Mouse (Mus musculus): Measurements from ENCODE around the gene Phf5a. TPM values are rescaled to one million over a fixed set of nuclear protein-coding genes. Genes with fewer than 3 reads are reported as not detected.

The Phf5a gene
- total RNA-seq (2023) = 10 to 100 TPM; 41.4 to 47.2 TPM

DNA sequence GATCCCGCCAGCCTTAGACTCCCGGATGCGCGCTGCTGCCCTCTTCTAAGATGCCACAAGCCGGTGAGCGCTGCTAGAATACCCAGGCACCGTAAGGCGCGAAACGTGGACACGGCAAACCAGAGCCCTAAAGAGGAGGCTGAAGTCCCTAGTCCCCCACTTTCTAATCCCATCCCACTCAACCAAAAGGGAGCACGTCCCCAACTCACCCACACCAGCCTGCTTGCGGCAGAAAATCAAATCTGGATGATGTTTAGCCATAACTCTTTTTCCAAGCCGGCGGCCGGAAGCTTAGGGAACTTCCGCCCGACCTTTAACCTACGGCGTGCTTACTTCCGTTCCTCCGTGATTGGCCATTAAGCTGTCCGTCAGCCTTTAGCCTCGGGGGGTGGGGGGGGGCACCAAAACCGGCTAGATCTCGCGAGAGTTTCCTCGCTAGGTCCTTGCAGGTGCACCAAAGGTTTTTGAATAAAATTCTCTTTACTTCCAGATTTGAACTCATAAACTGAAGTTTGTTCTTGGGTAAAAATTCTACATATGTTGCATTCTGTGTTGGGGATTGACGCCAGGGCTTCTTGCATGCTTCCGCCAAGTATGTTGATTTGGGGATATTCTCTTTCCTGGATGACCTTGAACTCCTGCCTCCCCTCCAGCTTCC is at the start of gene Phf5a:
TSS of gene Phf5a (minus strand) at position 308 of the 658 bp plus-strand sequence.

DNA sequence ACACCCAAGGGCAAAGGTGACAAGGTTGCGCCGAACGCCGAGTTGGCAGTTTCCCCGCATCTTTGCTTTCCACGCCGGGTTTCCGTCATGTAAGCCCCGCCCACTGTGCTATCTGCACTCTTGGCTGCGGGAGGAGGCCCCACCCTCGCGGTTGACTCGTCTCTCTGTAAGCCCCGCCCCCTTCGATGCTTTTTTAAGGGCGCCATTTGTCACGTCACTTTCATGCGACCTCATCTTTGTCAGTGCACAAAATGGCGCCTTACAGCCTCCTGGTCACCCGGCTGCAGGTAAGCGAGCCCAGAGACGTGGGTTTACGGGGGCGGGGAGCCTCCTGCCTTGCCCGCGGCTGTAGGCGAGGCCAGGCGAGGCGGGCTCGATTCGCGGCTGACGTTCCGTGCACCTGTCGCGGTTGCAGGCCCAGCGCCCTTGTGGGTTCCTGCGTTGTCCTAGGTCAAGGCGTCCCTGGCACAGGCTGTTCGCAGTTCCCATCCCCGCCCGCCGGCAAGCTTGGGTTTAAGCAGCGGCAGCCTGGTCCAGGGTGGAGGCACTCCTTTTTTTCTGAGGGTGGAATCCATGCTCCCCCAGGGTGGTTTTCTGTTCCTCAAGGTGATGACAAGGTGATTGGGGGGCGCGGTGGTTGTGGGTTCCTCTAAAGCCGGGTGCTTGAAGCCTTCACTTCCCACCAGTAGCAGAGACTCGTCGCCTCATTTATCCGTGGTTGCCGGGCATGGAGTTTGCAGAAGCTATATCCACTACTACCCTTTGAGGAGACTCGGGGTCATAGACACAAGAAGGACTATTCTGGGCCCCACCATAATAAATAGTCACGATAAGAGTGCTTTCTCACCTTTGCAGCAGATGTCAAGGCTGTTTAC is 788 bp upstream of the Phf5a start, which contains the start of gene Aco2:
TSS of gene Aco2 (plus strand) at position 48 of the 875 bp plus-strand sequence.

DNA sequence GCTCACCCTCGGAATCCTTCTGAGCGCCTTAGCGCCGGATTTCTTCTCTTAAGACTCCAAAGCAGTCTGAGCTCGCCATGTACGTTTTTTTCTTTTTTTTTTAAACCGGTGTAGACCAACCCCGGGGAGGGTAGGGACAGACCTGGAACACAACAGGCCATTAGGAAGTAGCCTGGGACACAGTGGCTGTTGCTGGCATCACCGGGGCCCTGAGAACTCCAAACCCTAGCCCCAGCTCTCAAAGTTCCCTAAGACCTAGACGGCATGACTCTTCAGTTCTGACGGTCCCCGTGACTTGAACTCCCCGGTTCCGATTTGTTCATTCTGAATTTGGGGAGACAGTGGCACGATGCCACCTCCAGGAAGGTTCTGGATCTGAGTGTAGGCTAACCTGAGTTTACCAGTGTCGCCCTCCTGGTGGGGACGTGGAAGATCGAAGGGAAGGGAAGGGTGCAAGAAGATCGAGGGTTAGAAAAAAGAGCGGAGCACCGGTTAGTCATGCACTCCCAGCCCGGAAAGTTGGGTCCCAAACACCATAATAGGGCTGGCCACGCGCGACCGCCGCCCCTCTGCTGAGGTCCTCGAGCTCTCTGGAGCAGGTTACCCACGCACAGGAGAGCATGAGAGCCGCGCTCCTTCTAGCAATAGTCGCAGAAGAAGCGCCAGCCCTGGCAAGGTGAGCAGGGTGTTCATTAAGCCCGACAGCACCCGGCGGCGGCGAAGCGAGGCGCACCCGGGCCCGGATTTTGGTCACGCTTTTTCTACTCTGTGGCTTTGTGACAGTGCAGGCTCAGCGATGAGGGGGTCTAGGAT is 13.0 kb downstream of the Phf5a start, which contains the start of gene Tob2:
TSS of gene Tob2 (minus strand) at position 280 of the 813 bp plus-strand sequence.

Other genes starting within 250 kb of the Phf5a start
- 10 to 100 TPM; 17.6 to 19.5 TPM for gene L3mbtl2, start 208.0 kb downstream of the Phf5a start, total RNA-seq (2023)
- not detected for gene Chadl, start 174.6 kb downstream of the Phf5a start, total RNA-seq (2023)
- gene Zc3h7b, start 126.9 kb downstream of the Phf5a start, total RNA-seq (2023) = 10 to 100 TPM; 13.9 to 15.0 TPM
- 10 to 100 TPM; 32.4 to 33.7 TPM for gene Rangap1, start 126.4 kb downstream of the Phf5a start, total RNA-seq (2023)
- gene Tef, start 69.5 kb downstream of the Phf5a start, total RNA-seq (2023) = 10 to 100 TPM; 21.3 to 29.3 TPM
- 10 to 100 TPM; 77.5 to 90.4 TPM for gene Tob2, start 13.1 kb downstream of the Phf5a start, total RNA-seq (2023)
- gene Aco2, start 398 bp upstream of the Phf5a start, total RNA-seq (2023) = 100 to 1,000 TPM; 113 to 117 TPM
- 1 to 10 TPM; 5.0 to 8.0 TPM for gene Polr3h, start 54.3 kb upstream of the Phf5a start, total RNA-seq (2023)
- not detected for gene Csdc2, start 64.8 kb upstream of the Phf5a start, total RNA-seq (2023)
- gene Pmm1, start 89.0 kb upstream of the Phf5a start, total RNA-seq (2023) = 10 to 100 TPM; 37.6 to 45.7 TPM
- gene 1700029P11Rik, start 108.6 kb upstream of the Phf5a start, total RNA-seq (2023) = not detected
- gene Xrcc6, start 115.9 kb upstream of the Phf5a start, total RNA-seq (2023) = 10 to 100 TPM; 15.2 to 17.3 TPM
- 10 to 100 TPM; 21.4 to 23.3 TPM for gene Desi1, start 162.0 kb upstream of the Phf5a start, total RNA-seq (2023)
- 10 to 100 TPM; 57.6 to 72.4 TPM for gene Snu13, start 175.7 kb upstream of the Phf5a start, total RNA-seq (2023)
- not detected for gene 4930407I10Rik, start 187.2 kb upstream of the Phf5a start, total RNA-seq (2023)
- gene Mei1, start 198.1 kb upstream of the Phf5a start, total RNA-seq (2023) = not detected